Mouse (Mus musculus): ENCODE data around the gene Pdcd4. TPM values are rescaled to one million over a fixed set of nuclear protein-coding genes. Genes with fewer than 3 reads are reported as not detected.
"Not testable (repeated sequence)": the region's sequence is repeated elsewhere in the genome, so short reads cannot be mapped to it uniquely, and the experiment has no call there.

The Pdcd4 gene
- polyA plus RNA-seq, 1 experiment, result 78.0 TPM

DNA sequence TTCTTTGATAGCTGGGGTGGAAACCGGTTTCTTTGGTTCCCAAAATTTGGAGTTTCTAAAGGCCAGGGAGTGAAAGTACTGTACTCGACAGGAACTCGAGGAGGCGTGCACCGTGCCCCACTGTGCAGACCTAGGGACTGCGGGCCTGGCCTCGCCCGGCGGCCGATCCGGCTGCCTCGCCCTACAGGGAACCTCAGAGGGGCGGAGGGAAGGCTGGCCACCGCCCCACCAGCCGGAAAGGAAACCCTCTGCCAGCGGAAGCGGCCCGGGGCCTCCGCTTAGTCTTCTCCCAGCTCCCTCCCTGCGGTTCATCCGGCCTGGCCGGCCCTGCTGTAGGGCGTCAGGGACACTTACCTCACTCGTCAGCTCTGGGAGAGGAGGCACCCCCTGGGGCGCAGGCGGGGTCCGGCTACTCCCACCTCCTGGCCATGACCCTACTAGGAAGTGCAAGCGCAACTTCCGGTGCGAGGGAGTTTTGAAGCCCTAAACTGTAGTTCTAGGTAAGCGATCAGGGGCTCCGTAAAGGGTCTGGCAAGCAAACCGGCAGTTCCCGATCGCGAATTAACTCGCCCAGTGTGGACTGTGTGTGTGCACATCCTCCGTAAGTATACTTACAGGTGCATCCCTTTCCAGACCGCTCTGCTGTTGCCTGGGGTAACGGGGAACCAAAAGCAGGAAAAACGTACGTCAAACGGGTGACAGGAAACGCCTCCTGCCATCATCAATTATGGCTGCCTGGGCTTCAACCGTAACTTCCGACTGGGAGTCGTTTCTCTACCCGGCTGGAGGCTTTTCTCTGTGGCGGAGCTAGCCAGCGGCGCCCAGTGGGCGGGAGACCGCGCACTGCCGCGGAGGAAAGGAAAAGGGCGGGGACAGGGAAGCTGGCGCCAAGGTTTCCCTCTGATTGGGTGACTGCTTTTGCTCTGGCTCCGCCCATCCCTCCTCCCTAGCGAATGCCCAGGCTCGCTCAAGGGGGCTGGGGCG is 52.1 kb downstream of the Pdcd4 start, which contains the start of the genes Shoc2 and Bbip1:
Gene Shoc2 (plus strand): TSS at position 505 of the 984 bp plus-strand sequence.
Gene Bbip1 (minus strand): TSS at position 826 of the 984 bp plus-strand sequence.
- DNase-seq (ENCODE audit: extremely low spot score in 1 of 2, low spot score in 1 of 2), result peak; percentile 98

DNA sequence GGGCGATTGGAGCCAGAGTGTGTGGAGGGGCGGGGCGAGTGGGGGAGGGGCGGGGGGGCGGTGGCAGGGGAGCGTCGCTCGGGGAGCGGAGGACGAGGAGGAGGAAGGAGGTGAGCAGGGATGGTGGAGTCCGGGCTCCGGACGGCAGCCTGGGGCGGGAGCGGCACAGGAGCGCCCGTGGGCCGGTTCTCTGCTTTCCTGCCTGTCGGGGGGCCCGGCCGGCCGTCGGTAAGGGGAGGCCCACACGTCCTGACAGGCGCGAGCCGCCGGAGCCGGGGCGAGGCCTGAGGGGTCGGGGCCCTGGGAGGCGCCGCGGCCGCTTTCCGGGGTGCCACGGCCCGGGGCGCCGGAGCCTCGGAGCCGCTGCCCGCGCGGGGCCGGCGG is 52.7 kb downstream of the Pdcd4 start:
- DNase-seq (ENCODE audit: extremely low spot score in 1 of 2, low spot score in 1 of 2), result peak in 1 of 2 experiments; percentile 28

- DNase-seq (ENCODE audit: extremely low spot score in 1 of 2, low spot score in 1 of 2), result peak in 1 of 2 experiments; percentile 24
Observed at GRCm38 (mm10) chr19:53945171-53946042, 53.4 kb downstream of the Pdcd4 start.

GRCm38 (mm10) chr19:53957513-53957912 is 65.5 kb downstream of the Pdcd4 start:
- no peak for DNase-seq (ENCODE audit: extremely low spot score in 1 of 2, low spot score in 1 of 2)

GRCm38 (mm10) chr19:53962511-53962910 is 70.5 kb downstream of the Pdcd4 start:
- no peak for DNase-seq (ENCODE audit: extremely low spot score in 1 of 2, low spot score in 1 of 2)

GRCm38 (mm10) chr19:53964347-53964746 is 72.3 kb downstream of the Pdcd4 start:
- DNase-seq (ENCODE audit: extremely low spot score in 1 of 2, low spot score in 1 of 2), result not testable (repeated sequence)

DNA sequence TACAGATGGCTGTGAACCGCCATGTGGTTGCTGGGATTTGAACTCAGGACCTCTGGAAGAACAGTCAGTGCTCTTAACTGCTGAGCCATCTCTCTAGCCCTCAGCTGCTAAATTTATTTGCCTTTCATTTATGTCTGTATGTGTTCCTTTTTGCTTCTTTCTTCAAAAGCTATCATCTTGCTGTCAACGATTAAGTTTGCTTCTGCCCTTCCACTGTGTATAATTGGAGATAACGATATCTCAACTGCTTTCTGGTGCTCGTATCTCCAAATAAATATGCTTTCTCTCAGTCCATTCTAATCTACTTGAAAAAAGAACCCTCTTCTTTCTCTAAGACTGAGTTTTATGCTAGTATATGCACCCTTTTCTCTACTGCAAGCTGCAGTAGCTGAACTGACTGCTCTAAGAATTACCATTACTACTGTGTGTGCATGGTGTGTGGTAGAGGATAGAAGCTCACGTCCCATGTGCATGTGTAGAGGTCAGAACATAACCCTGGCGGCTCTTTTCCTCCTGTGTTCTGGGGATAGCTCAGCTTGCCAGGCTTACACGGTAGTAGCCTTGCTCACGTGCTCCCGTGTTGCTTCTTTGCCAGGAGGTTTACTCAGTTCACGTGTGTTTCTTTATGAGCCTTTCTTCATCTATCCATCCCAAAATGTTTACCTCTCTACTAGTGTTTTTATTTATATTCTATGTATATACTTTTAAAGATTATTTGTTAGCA is 73.0 kb downstream of the Pdcd4 start:
- no peak for DNase-seq (ENCODE audit: extremely low spot score in 1 of 2, low spot score in 1 of 2)

DNA sequence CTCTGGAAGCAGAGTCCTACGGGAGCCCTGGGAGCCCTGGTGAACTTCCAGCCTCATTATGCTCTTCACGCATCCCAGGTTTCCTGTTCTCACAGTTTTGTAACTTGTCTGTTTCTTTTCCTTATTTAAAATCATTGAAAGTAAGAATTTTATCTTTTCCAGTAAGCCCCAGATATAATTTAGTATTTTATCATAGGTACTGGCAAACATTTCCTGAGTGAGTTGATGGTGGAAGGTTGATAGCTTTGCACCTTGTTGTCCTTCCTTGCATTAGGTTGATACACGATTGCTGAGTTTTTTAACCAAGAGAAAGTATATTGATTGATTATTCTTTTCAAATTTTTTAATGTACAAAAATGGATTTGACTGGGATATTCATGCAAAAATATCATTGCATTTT is 77.2 kb downstream of the Pdcd4 start:
- no peak for DNase-seq (ENCODE audit: extremely low spot score in 1 of 2, low spot score in 1 of 2)

- no peak for DNase-seq (ENCODE audit: extremely low spot score in 1 of 2, low spot score in 1 of 2)
Observed at GRCm38 (mm10) chr19:53971938-53972337, 79.9 kb downstream of the Pdcd4 start.

GRCm38 (mm10) chr19:53973656-53974055 is 81.6 kb downstream of the Pdcd4 start:
- DNase-seq (ENCODE audit: extremely low spot score in 1 of 2, low spot score in 1 of 2), result no peak

Other genes with a start within 250 kb of the Pdcd4 start
- 6.8 and 6.9 TPM in 2 replicates for gene Rbm20, start 214.9 kb upstream of the Pdcd4 start, polyA plus RNA-seq (2012; rRNA removed)
- gene Shoc2, start 52.1 kb downstream of the Pdcd4 start, polyA plus RNA-seq (2012; rRNA removed), result 29.4 and 32.7 TPM in 2 replicates
- gene Bbip1, start 52.4 kb downstream of the Pdcd4 start, polyA plus RNA-seq (2012; rRNA removed), result 82.4 and 87.0 TPM in 2 replicates
- 12.7 and 16.7 TPM in 2 replicates for gene Adra2a, start 151.9 kb downstream of the Pdcd4 start, polyA plus RNA-seq (2012; rRNA removed)